Mouse (Mus musculus): ENCODE data around the gene Rmnd5a. TPM values are rescaled to one million over a fixed set of nuclear protein-coding genes. Genes with fewer than 3 reads are reported as not detected.

The Rmnd5a gene
- polyA plus RNA-seq, 1 experiment from 2014 or later: 9.7 TPM

DNA sequence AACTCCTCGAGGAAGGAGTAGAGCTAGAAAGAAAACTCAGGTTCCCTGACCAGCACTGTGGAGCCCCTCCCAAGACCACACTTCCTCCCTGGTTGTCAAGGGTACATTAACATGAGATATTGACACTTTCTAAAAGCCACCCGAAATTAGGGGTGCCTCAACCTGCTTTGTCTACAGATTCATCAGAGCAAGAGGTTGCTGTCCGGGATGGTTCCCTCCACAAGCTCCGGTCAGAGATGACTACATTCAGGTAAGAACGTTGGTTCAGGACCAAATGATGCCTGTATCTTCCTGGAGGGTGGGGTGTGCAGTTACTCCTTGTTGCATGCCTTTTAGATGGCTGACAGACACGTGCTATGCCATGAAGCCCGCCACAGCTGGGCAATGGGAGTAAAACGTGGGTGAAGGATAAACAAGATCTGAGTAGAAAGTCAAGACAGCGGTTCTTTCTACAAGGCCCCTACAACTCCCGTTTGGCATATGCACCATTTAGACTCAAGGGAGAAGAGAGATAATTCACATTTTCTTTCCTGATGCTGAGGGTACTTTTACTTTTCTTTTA is 87.5 kb downstream of the Rmnd5a start:
- 85% methylated on average over 10 of the region's 10 CpGs for WGBS
- H3K4me2 ChIP-seq (ENCODE audit: low read depth): no peak overlapping the region
- no peaks in the 10 kb centered on the region for H3K36me3 ChIP-seq (ENCODE audit: control insufficient read depth, insufficient read depth, low read length)
- H3K27me3 ChIP-seq (ENCODE audit: control insufficient read depth, insufficient read depth, low read length): no peaks in the 10 kb centered on the region
- H3K4me1 ChIP-seq (ENCODE audit: control insufficient read depth, insufficient read depth, low read length): no peaks in the 10 kb centered on the region
- H3K4me3 ChIP-seq (ENCODE audit: low read depth, low read length): no peak overlapping the region
- no peak for ATAC-seq (ENCODE audit: insufficient read depth, low FRiP score, low TSS enrichment)
- H3K9ac ChIP-seq (ENCODE audit: low read length): no peak overlapping the region
- DNase-seq (ENCODE audit: low spot score): no peak
- H3K9me3 ChIP-seq (ENCODE audit: control insufficient read depth, low read length): no peaks in the 10 kb centered on the region
- no peak overlapping the region for H3K27ac ChIP-seq (ENCODE audit: low read depth, low read length)

- H3K9ac ChIP-seq (ENCODE audit: low read length): no peak overlapping the region
- no peaks in the 10 kb centered on the region for H3K4me1 ChIP-seq (ENCODE audit: control insufficient read depth, insufficient read depth, low read length)
- H3K27ac ChIP-seq (ENCODE audit: low read depth, low read length): no peak overlapping the region
- 92% methylated on average over 6 of the region's 6 CpGs for WGBS
- ATAC-seq (ENCODE audit: insufficient read depth, low FRiP score, low TSS enrichment) (no peak), DNase-seq (ENCODE audit: low spot score) (no peak)
- no peaks in the 10 kb centered on the region for H3K36me3 ChIP-seq (ENCODE audit: control insufficient read depth, insufficient read depth, low read length)
- no peaks in the 10 kb centered on the region for H3K27me3 ChIP-seq (ENCODE audit: control insufficient read depth, insufficient read depth, low read length)
- no peaks in the 10 kb centered on the region for H3K9me3 ChIP-seq (ENCODE audit: control insufficient read depth, low read length)
- no peak overlapping the region for H3K4me3 ChIP-seq (ENCODE audit: low read depth, low read length)
- no peak overlapping the region for H3K4me2 ChIP-seq (ENCODE audit: low read depth)
Measured at GRCm38 (mm10) chr6:71352201-71352600, 88.2 kb downstream of the Rmnd5a start.

- Histone ChIP-seq H3K4me3 (ENCODE audit: low read depth, low read length) (no peak overlapping the region), H3K27ac (ENCODE audit: low read depth, low read length) (no peak overlapping the region), H3K27me3 (ENCODE audit: control insufficient read depth, insufficient read depth, low read length) (no peaks in the 10 kb centered on the region), H3K9me3 (ENCODE audit: control insufficient read depth, low read length) (no peaks in the 10 kb centered on the region), H3K9ac (ENCODE audit: low read length) (no peak overlapping the region), H3K4me2 (ENCODE audit: low read depth) (no peak overlapping the region), H3K4me1 (ENCODE audit: control insufficient read depth, insufficient read depth, low read length) (no peaks in the 10 kb centered on the region), H3K36me3 (ENCODE audit: control insufficient read depth, insufficient read depth, low read length) (no peaks in the 10 kb centered on the region)
- no peak for ATAC-seq (ENCODE audit: insufficient read depth, low FRiP score, low TSS enrichment)
- 88% methylated on average over 3 of the region's 3 CpGs for WGBS
- no peak for DNase-seq (ENCODE audit: low spot score)
Measured at GRCm38 (mm10) chr6:71351201-71351600, 89.2 kb downstream of the Rmnd5a start.

DNA sequence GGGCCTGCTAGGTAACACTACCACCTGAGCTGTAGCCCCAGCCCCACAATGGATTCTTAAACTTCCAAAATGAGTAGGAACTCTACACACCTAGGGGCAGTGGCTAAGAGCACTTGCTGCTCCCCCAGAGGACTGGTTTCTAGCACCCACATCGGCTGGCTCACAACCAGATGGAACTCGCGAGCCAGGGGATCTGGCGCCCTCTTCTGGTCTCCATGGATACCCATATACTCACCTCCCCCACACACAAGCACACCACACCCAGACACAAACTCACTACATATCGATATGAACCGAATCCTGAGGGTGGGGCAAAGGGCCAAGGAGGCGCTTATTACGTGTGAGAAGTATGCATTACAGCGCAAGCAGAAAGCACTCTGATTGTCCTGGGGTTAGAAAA is 92.4 kb downstream of the Rmnd5a start:
- no peak for DNase-seq (ENCODE audit: low spot score)
- no peak overlapping the region for H3K4me3 ChIP-seq (ENCODE audit: low read depth, low read length)
- WGBS: 93% methylated on average over 9 of the region's 9 CpGs

DNA sequence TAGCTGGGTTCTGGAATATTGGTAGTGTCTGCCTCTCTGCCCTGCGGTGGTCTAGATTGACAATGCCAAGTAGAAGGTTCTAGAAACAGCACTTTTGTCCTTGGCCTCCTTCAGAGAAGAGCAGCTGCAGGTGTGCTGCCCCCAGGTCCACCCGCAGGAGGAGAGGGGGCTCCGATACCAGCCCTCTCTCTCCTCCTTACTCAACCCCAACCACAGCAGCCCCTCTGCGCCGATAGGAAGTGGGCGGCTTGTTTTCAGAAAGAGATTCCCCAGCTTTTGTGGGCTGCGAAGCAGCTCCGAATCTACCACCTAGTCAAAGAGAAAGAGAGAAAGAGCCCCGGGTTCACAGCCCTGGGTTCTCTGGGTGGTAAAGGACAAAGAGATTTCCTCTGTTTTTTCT is 99.3 kb downstream of the Rmnd5a start:
- H3K27ac ChIP-seq (ENCODE audit: low read depth, low read length): no peak overlapping the region
- DNase-seq (ENCODE audit: low spot score) (no peak), ATAC-seq (ENCODE audit: insufficient read depth, low FRiP score, low TSS enrichment) (no peak)
- H3K36me3 ChIP-seq (ENCODE audit: control insufficient read depth, insufficient read depth, low read length): no peaks in the 10 kb centered on the region
- H3K4me1 ChIP-seq (ENCODE audit: control insufficient read depth, insufficient read depth, low read length): no peaks in the 10 kb centered on the region
- no peak overlapping the region for H3K9ac ChIP-seq (ENCODE audit: low read length)
- H3K4me2 ChIP-seq (ENCODE audit: low read depth): no peak overlapping the region
- 88% methylated on average over 9 of the region's 9 CpGs for WGBS
- H3K4me3 ChIP-seq (ENCODE audit: low read depth, low read length): no peak overlapping the region
- no peaks in the 10 kb centered on the region for H3K9me3 ChIP-seq (ENCODE audit: control insufficient read depth, low read length)
- H3K27me3 ChIP-seq (ENCODE audit: control insufficient read depth, insufficient read depth, low read length): no peaks in the 10 kb centered on the region

More for the DNA sequence above, 92.4 kb downstream of the Rmnd5a start:
- no peaks in the 10 kb centered on the region for H3K27me3 ChIP-seq (ENCODE audit: control insufficient read depth, insufficient read depth, low read length)
- H3K36me3 ChIP-seq (ENCODE audit: control insufficient read depth, insufficient read depth, low read length): no peaks in the 10 kb centered on the region
- ATAC-seq (ENCODE audit: insufficient read depth, low FRiP score, low TSS enrichment): no peak
- H3K9ac ChIP-seq (ENCODE audit: low read length): no peak overlapping the region
- no peak overlapping the region for H3K27ac ChIP-seq (ENCODE audit: low read depth, low read length)
- H3K4me1 ChIP-seq (ENCODE audit: control insufficient read depth, insufficient read depth, low read length): no peaks in the 10 kb centered on the region
- H3K9me3 ChIP-seq (ENCODE audit: control insufficient read depth, low read length): no peaks in the 10 kb centered on the region
- H3K4me2 ChIP-seq (ENCODE audit: low read depth): no peak overlapping the region

- ATAC-seq (ENCODE audit: insufficient read depth, low FRiP score, low TSS enrichment): no peak
- no peak overlapping the region for H3K27ac ChIP-seq (ENCODE audit: low read depth, low read length)
- no peaks in the 10 kb centered on the region for H3K4me1 ChIP-seq (ENCODE audit: control insufficient read depth, insufficient read depth, low read length)
- no peak overlapping the region for H3K4me2 ChIP-seq (ENCODE audit: low read depth)
- DNase-seq (ENCODE audit: low spot score): no peak
- H3K27me3 ChIP-seq (ENCODE audit: control insufficient read depth, insufficient read depth, low read length): no peaks in the 10 kb centered on the region
- no peaks in the 10 kb centered on the region for H3K9me3 ChIP-seq (ENCODE audit: control insufficient read depth, low read length)
- no peak overlapping the region for H3K4me3 ChIP-seq (ENCODE audit: low read depth, low read length)
- no peaks in the 10 kb centered on the region for H3K36me3 ChIP-seq (ENCODE audit: control insufficient read depth, insufficient read depth, low read length)
- no peak overlapping the region for H3K9ac ChIP-seq (ENCODE audit: low read length)
- 78% methylated on average over 4 of the region's 4 CpGs for WGBS
Measured at GRCm38 (mm10) chr6:71339351-71339750, 101.1 kb downstream of the Rmnd5a start.

GRCm38 (mm10) chr6:71338941-71339340 is 101.5 kb downstream of the Rmnd5a start:
- Histone ChIP-seq H3K36me3 (ENCODE audit: control insufficient read depth, insufficient read depth, low read length) (no peaks in the 10 kb centered on the region), H3K4me2 (ENCODE audit: low read depth) (no peak overlapping the region), H3K9ac (ENCODE audit: low read length) (no peak overlapping the region), H3K4me3 (ENCODE audit: low read depth, low read length) (no peak overlapping the region), H3K27me3 (ENCODE audit: control insufficient read depth, insufficient read depth, low read length) (no peaks in the 10 kb centered on the region), H3K9me3 (ENCODE audit: control insufficient read depth, low read length) (no peaks in the 10 kb centered on the region), H3K4me1 (ENCODE audit: control insufficient read depth, insufficient read depth, low read length) (no peaks in the 10 kb centered on the region), H3K27ac (ENCODE audit: low read depth, low read length) (no peak overlapping the region)
- 85% methylated on average over 3 of the region's 3 CpGs for WGBS
- ATAC-seq (ENCODE audit: insufficient read depth, low FRiP score, low TSS enrichment): no peak
- no peak for DNase-seq (ENCODE audit: low spot score)

Other genes with a start within 250 kb of the Rmnd5a start
- gene Fabp1, start 240.8 kb downstream of the Rmnd5a start, polyA plus RNA-seq (2014; fragmentation: Nextera tagmentation; extraction: Ambion mirVana): not detected in 2 replicates
- gene Krcc1, start 169.0 kb downstream of the Rmnd5a start, polyA plus RNA-seq (2014; fragmentation: Nextera tagmentation; extraction: Ambion mirVana): 34.4 and 35.3 TPM in 2 replicates
- gene Smyd1, start 118.4 kb downstream of the Rmnd5a start, polyA plus RNA-seq (2014; fragmentation: Nextera tagmentation; extraction: Ambion mirVana): 4.6 and 5.5 TPM in 2 replicates
- gene Cd8b1, start 117.8 kb downstream of the Rmnd5a start, polyA plus RNA-seq (2014; fragmentation: Nextera tagmentation; extraction: Ambion mirVana): not detected in 2 replicates
- not detected in 2 replicates for gene Cd8a, start 67.2 kb downstream of the Rmnd5a start, polyA plus RNA-seq (2014; fragmentation: Nextera tagmentation; extraction: Ambion mirVana)
- 18.6 and 19.4 TPM in 2 replicates for gene Rnf103, start 53.3 kb upstream of the Rmnd5a start, polyA plus RNA-seq (2014; fragmentation: Nextera tagmentation; extraction: Ambion mirVana)
- gene Chmp3, start 103.2 kb upstream of the Rmnd5a start, polyA plus RNA-seq (2014; fragmentation: Nextera tagmentation; extraction: Ambion mirVana): 53.7 and 54.3 TPM in 2 replicates
- gene Kdm3a, start 192.4 kb upstream of the Rmnd5a start, polyA plus RNA-seq (2014; fragmentation: Nextera tagmentation; extraction: Ambion mirVana): 59.7 and 61.1 TPM in 2 replicates